Comparison of ENCODE assay signal across 8 mouse cellular contexts in genomic region chr19:47089718-47090525, GRCm38 (mm10). TPM values are rescaled to one million over a fixed set of nuclear protein-coding genes. Genes with fewer than 3 reads are reported as not detected.
DNase-seq lines count a peak whose midpoint lies in the region; ATAC-seq and TF ChIP-seq lines count a peak whose summit lies in the region.

No protein-coding gene starts in this region.

- H3K79me2 ChIP-seq in CH12.LX (replicated peaks; ENCODE audit: control insufficient read depth, extremely low read depth, insufficient read depth, poor library complexity, severe bottlenecking), result peaks cover 71% of the 10 kb centered on the region

- peaks cover 26 to 64% of the 10 kb centered on the region in 2 experiments for H3K36me3 ChIP-seq in CH12.LX (replicated peaks in 1 of 2; ENCODE audit: control insufficient read depth in 1 of 2, insufficient read depth in 1 of 2, low read length in 1 of 2)
- H3K36me3 ChIP-seq in limb, embryonic 14.5 days (ENCODE audit: control insufficient read depth, insufficient read depth, low read length), result peaks cover 39% of the 10 kb centered on the region

- peaks cover 2 to 39% of the 10 kb centered on the region in 2 experiments; a peak in 2 of 4 replicates for H3K4me1 ChIP-seq in CH12.LX (ENCODE audit: control insufficient read depth in 1 of 2, insufficient read depth in 2 of 2)
- H3K4me1 ChIP-seq in limb, embryonic 14.5 days (ENCODE audit: control insufficient read depth, insufficient read depth, low read length), result peaks cover 10% of the 10 kb centered on the region

- TF ChIP-seq EP300 in CH12.LX (IDR thresholded peaks at IDR 0.05; ENCODE audit: low read length), result no peak

- H3K9me3 ChIP-seq in CH12.LX (replicated peaks; ENCODE audit: low read length), result no peaks in the 10 kb centered on the region
- H3K9me3 ChIP-seq in limb, embryonic 14.5 days (ENCODE audit: control insufficient read depth, low read length), result no peaks in the 10 kb centered on the region

- H3K27me3 ChIP-seq in CH12.LX (replicated peaks), result no peaks in the 10 kb centered on the region
- no peaks in the 10 kb centered on the region for H3K27me3 ChIP-seq in limb, embryonic 14.5 days (ENCODE audit: control insufficient read depth, insufficient read depth, low read length)

- no peak for TF ChIP-seq CTCF in CH12.LX (conservative IDR thresholded peaks at IDR 0.05 in 1 of 2, IDR thresholded peaks at IDR 0.05 in 1 of 2; ENCODE audit: low read depth in 2 of 2, low read length in 2 of 2)

- dilution Hi-C loops in CH12.LX (cut with MboI; ENCODE audit: extremely low pct_ligation_motif_present, extremely low pct_unique_long_range_greater_than_20kb, low sequenced_read_pairs), result no loop called here

- in situ Hi-C loops in CH12.LX (cut with MboI; ENCODE audit: low pct_ligation_motif_present, low pct_unique_long_range_greater_than_20kb, low sequenced_read_pairs), result no loop called here

- peak; percentile 54 for ATAC-seq in granulocyte monocyte progenitor cell, adult 5-6 weeks (replicated peaks; ENCODE audit: poor library complexity, severe bottlenecking)
- peak; percentile 62 for ATAC-seq in limb, embryonic 14.5 days (ENCODE audit: low FRiP score, low read depth)

- peak overlapping the region; percentile 59 for H3K4me2 ChIP-seq in CH12.LX (ENCODE audit: insufficient read depth, low read depth, poor library complexity, severe bottlenecking)
- H3K4me2 ChIP-seq in limb, embryonic 14.5 days (replicated peaks; ENCODE audit: low read depth, low read length, severe bottlenecking), result peak overlapping the region; percentile 91

- H3K4me3 ChIP-seq in CH12.LX (replicated peaks in 1 of 3; ENCODE audit: low read depth in 2 of 3, low read length in 2 of 3, poor library complexity in 1 of 3), result peak overlapping the region; percentile 55 to 83 (median 67)
- H3K4me3 ChIP-seq in limb, embryonic 14.5 days (replicated peaks; ENCODE audit: low read length), result peak overlapping the region; percentile 94

- 2% methylated on average over 35 of the region's 36 CpGs for WGBS in limb, embryonic 14.5 days

- peak overlapping the region; percentile 57 for H3K9ac ChIP-seq in CH12.LX (ENCODE audit: insufficient read depth, low read depth)
- H3K9ac ChIP-seq in limb, embryonic 14.5 days (ENCODE audit: low read depth, low read length, severe bottlenecking), result peak overlapping the region; percentile 93

- H3K27ac ChIP-seq in CH12.LX (ENCODE audit: insufficient read depth, low read depth), result no peak overlapping the region
- H3K27ac ChIP-seq in limb, embryonic 14.5 days (replicated peaks; ENCODE audit: low read depth, low read length), result peak overlapping the region; percentile 79

- TF ChIP-seq POLR2A in CH12.LX (IDR thresholded peaks at IDR 0.05; ENCODE audit: low read depth, low read length), result no peak
- no peak for TF ChIP-seq POLR2A in limb, embryonic 14.5 days (IDR thresholded peaks at IDR 0.05; ENCODE audit: borderline replicate concordance, extremely low read depth, insufficient read depth, insufficient read length)

- TF ChIP-seq RAD21 in CH12.LX (IDR thresholded peaks at IDR 0.05; ENCODE audit: low read depth, low read length), result no peak

- peak; percentile 23 for DNase-seq in kidney, adult 18-20 months
- no peak for DNase-seq in kidney, postnatal 4 days
- DNase-seq in CH12.LX (ENCODE audit: extremely low read depth), result no peak
- DNase-seq in adipocyte (ENCODE audit: low spot score), result peak; percentile 30
- no peak for DNase-seq in limb, embryonic 14.5 days (ENCODE audit: low spot score)
- DNase-seq in natural killer cell, adult 2 months (ENCODE audit: low spot score in 2 of 2), result peak; percentile 4 to 10
- DNase-seq in cerebellum, postnatal 4 days (ENCODE audit: low spot score in 2 of 2), result no peak

TF ChIP-seq in CH12.LX, 34 proteins besides CTCF, POLR2A, EP300 and RAD21:
- no peak for TF ChIP-seq ZKSCAN1 (IDR thresholded peaks at IDR 0.05; ENCODE audit: borderline replicate concordance, low read depth, low read length)
- 0 out of 2 replicates have a peak, but pooled peaks have one; percentile 2 for TF ChIP-seq IRF4 (IDR thresholded peaks at IDR 0.05; ENCODE audit: low read depth, low read length)
- TF ChIP-seq UBTF (IDR thresholded peaks at IDR 0.05; ENCODE audit: low read depth, low read length), result 0 out of 2 replicates have a peak, but pooled peaks have one; percentile 38

RNA-seq across cellular contexts. Expression of gene Usmg5, which starts 0.5 kb away (rescaled TPM):
- total RNA-seq in CH12.LX (2012; rRNA removed) (226 and 344 TPM in 2 replicates), CH12.LX (2014; rRNA removed) (500 and 646 TPM in 2 replicates)
- polyA plus RNA-seq in CH12.LX (2012; ENCODE audit: insufficient read length, low read depth), result 511 and 674 TPM in 2 replicates
- total RNA-seq in granulocyte monocyte progenitor cell, adult 5-6 weeks (2014; fragmentation: Nextera tagmentation), result 747 and 798 TPM in 2 replicates
- total RNA-seq in granulocyte monocyte progenitor cell, adult 5-6 weeks (2017), result 493 and 868 TPM in 2 replicates
- polyA plus RNA-seq in limb, embryonic 14.5 days (2012; rRNA removed), result 498 and 671 TPM in 2 replicates
- 1,023 and 1,208 TPM in 2 replicates for polyA plus RNA-seq in limb, embryonic 14.5 days (2014; fragmentation: Nextera tagmentation; extraction: Ambion mirVana)

RNA-seq across cellular contexts. Expression of gene Pdcd11, which starts 0.6 kb away (rescaled TPM):
- total RNA-seq in CH12.LX (2012; rRNA removed), result 49.7 and 62.0 TPM in 2 replicates
- total RNA-seq in CH12.LX (2014; rRNA removed), result 24.6 and 26.6 TPM in 2 replicates
- polyA plus RNA-seq in CH12.LX (2012; ENCODE audit: insufficient read length, low read depth), result 78.0 and 79.7 TPM in 2 replicates
- 21.6 and 24.7 TPM in 2 replicates for total RNA-seq in granulocyte monocyte progenitor cell, adult 5-6 weeks (2014; fragmentation: Nextera tagmentation)
- 23.8 and 29.3 TPM in 2 replicates for total RNA-seq in granulocyte monocyte progenitor cell, adult 5-6 weeks (2017)
- polyA plus RNA-seq in limb, embryonic 14.5 days (2012; rRNA removed), result 18.0 and 20.8 TPM in 2 replicates
- 11.0 and 11.1 TPM in 2 replicates for polyA plus RNA-seq in limb, embryonic 14.5 days (2014; fragmentation: Nextera tagmentation; extraction: Ambion mirVana)

RNA-seq across cellular contexts. Expression of gene Taf5, which starts 22.4 kb away (rescaled TPM):
- total RNA-seq in CH12.LX (2012; rRNA removed), result 10.0 and 10.4 TPM in 2 replicates
- total RNA-seq in CH12.LX (2014; rRNA removed), result 13.7 and 15.5 TPM in 2 replicates
- 8.9 and 10.5 TPM in 2 replicates for polyA plus RNA-seq in CH12.LX (2012; ENCODE audit: insufficient read length, low read depth)
- total RNA-seq in granulocyte monocyte progenitor cell, adult 5-6 weeks (2014; fragmentation: Nextera tagmentation), result 6.3 and 9.9 TPM in 2 replicates
- 25.3 and 27.4 TPM in 2 replicates for total RNA-seq in granulocyte monocyte progenitor cell, adult 5-6 weeks (2017)
- 8.1 and 8.7 TPM in 2 replicates for polyA plus RNA-seq in limb, embryonic 14.5 days (2012; rRNA removed)
- polyA plus RNA-seq in limb, embryonic 14.5 days (2014; fragmentation: Nextera tagmentation; extraction: Ambion mirVana), result 7.9 and 8.8 TPM in 2 replicates

RNA-seq across cellular contexts. Expression of gene Pcgf6, which starts 39.2 kb away (rescaled TPM):
- total RNA-seq in CH12.LX (2012; rRNA removed) (17.3 and 20.1 TPM in 2 replicates), CH12.LX (2014; rRNA removed) (43.8 and 48.0 TPM in 2 replicates)
- polyA plus RNA-seq in CH12.LX (2012; ENCODE audit: insufficient read length, low read depth), result 35.7 and 39.7 TPM in 2 replicates
- total RNA-seq in granulocyte monocyte progenitor cell, adult 5-6 weeks (2014; fragmentation: Nextera tagmentation), result 21.3 and 24.9 TPM in 2 replicates
- 10.0 and 11.3 TPM in 2 replicates for total RNA-seq in granulocyte monocyte progenitor cell, adult 5-6 weeks (2017)
- polyA plus RNA-seq in limb, embryonic 14.5 days (2012; rRNA removed), result 30.5 and 33.9 TPM in 2 replicates
- 17.7 and 20.5 TPM in 2 replicates for polyA plus RNA-seq in limb, embryonic 14.5 days (2014; fragmentation: Nextera tagmentation; extraction: Ambion mirVana)

RNA-seq across cellular contexts. Expression of gene Calhm2, which starts 48.2 kb away (rescaled TPM):
- 10.4 and 11.9 TPM in 2 replicates for total RNA-seq in CH12.LX (2012; rRNA removed)
- 6.3 and 6.5 TPM in 2 replicates for total RNA-seq in CH12.LX (2014; rRNA removed)
- 9.0 and 10.1 TPM in 2 replicates for polyA plus RNA-seq in CH12.LX (2012; ENCODE audit: insufficient read length, low read depth)
- 6.6 and 18.6 TPM in 2 replicates for total RNA-seq in granulocyte monocyte progenitor cell, adult 5-6 weeks (2014; fragmentation: Nextera tagmentation)
- 6.0 and 10.2 TPM in 2 replicates for total RNA-seq in granulocyte monocyte progenitor cell, adult 5-6 weeks (2017)
- 11.4 and 13.9 TPM in 2 replicates for polyA plus RNA-seq in limb, embryonic 14.5 days (2012; rRNA removed)
- 4.7 and 5.2 TPM in 2 replicates for polyA plus RNA-seq in limb, embryonic 14.5 days (2014; fragmentation: Nextera tagmentation; extraction: Ambion mirVana)

Comparison
In these comparisons a context has a peak if more than half of its experiments do, and no peak if none do; other contexts are left out.
1. DNase-seq: peak in kidney, adult 18-20 months (single experiment), adipocyte (single experiment) and natural killer cell, adult 2 months (2 of 2); none in kidney, postnatal 4 days (0 of 2), CH12.LX (single experiment), limb, embryonic 14.5 days (single experiment) and cerebellum, postnatal 4 days (0 of 2).